Mouse (Mus musculus) A20 (cell line): ENCODE data around the gene Tlnrd1.

Experiments used
- DNase-seq: peaks from one replicate; pipeline ENCODE4 v3.0.0-alpha.2; 2011; ENCODE audit warnings: low read depth, low spot score

Tlnrd1 gene

DNA sequence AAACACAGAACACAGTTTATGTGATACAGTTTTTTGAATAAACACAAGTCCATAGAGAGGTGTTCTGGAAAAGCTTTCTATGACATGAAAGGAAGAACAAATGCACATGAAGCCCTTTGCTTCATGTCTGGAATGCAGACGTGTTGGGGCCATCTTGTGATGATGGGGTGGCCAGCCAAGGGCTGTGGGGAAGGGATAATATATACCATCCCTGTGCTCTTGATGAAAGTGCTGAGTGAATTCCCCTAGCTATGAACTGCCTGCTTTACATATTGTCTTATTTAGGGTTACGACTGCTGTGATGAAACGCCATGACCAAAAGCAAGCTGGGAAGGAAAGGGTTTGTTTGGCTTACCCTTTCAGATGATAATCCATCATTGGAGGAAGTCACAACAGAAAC is 39.3 kb downstream of the Tlnrd1 start:
- DNase-seq: no peak

DNA sequence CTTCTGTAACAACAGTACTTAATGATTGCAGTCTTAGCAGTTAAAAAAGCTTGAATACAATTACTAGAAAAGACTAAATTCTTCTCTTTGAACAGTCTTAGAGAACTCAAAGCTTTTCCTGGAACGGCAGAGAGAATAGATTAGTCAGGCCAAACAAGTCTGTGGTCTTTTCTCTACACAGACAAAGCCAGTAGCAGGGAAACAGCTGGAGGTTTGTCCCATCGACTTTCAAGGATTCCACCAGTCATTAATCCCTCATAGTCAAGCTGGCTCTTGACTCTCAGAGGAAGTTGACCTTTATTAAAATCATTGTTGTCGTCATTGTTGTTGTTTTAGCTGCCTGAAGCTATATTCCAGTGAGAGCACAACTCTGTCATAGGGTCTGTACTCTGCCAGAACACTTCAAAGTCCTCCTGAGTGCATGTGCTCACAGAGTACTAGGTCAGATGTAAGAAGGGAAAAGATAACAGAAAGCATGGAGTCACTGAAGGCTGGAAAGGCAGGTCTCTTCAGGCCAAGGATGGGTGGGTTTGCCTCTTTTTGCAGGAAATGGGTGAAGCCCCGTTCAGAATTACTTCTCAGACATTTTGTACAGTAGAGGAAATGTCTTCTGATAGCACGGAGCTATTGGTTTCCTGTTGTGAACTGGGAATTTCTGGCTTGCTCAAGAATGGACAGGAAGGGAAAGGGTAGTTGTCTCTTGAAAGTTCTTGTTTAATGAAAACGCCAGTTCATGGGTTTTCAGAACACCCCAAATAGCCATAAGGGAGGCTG is 41.4 kb downstream of the Tlnrd1 start:
- no peak for DNase-seq

DNA sequence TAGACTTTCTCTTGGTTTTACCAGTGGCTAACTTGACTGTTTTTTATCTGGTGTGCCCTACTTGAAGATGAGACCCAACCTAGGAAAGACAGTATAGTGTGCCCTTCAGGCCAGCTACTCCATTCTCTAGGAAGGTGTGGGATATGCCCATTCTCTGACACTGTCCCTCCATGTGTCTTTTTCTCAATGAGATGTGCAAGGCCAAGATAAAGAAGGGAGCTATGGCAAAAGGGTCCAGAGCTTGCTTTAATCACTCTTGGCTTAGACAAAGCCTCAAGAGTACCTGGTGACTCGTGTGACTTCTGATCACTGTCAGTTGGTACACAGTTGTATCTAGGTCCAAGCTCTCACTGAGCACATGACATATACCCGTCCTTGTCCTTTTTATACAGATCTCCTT is 44.0 kb downstream of the Tlnrd1 start:
- DNase-seq: no peak

DNA sequence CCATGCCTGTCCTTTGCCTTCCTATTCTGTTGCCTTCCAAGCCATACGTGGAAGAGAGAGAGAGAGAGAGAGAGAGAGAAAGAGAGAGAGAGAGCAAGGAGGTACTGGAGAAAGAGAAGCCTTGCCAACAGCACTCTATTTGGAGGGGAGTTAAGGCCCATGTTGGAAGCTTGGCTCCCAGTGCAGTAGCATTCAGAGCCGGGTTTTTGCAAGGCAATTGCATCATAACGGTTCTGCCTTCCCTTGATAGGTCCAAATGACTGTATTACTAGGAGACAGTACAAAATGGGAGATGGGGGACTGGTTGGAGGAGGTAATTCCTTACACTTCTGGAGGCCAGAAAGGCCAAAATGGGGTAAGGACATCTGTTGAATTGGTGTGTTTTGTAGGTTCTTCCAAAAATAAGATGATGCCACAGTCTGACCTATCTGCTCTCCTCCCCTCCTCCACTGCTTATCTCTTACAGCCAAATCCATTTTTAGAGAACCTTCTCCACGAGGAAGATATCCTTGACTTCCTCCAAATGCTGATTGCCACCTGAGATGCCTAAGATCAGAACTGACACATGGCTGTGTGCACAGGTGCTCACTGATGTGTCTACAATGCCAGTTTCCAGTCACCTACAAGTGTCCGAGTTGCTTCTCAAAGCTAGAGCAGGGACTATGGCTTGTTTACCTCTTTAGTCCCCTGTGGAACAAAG is 45.4 kb downstream of the Tlnrd1 start:
- DNase-seq: no peak
